Mouse (Mus musculus) lung, adult 10 weeks (tissue): ENCODE data around the gene Gm14391. TPM values are rescaled to one million over a fixed set of nuclear protein-coding genes. Genes with fewer than 3 reads are reported as not detected.

Experiments
- polyA plus RNA-seq: library from polyadenylated mRNA; stranded (reverse); fragments of 350-450 nt; fragmentation: Illumina TruSeq; extraction: RNeasy Lipid Tissue Mini Kit (QIAGEN cat#74804); gene quantifications from one replicate; pipeline ENCODE4 v1.2.3, GENCODE M21; 2014; ENCODE audit warnings: low read depth, low replicate concordance; ENCODE audit not compliant: insufficient read depth

Gene Gm14391
- 3.4 TPM for polyA plus RNA-seq

GRCm38 (mm10) chr2:175206732-175207131 is at the start of gene Gm14391:
Gene Gm14391 (minus strand): TSS chr2:175206917.

GRCm38 (mm10) chr2:175175401-175176180 is 31.1 kb downstream of the Gm14391 start, which contains the start of gene Gm14443:
Gene Gm14443 (minus strand): TSS chr2:175175871.

GRCm38 (mm10) chr2:175141993-175142295 is 64.8 kb downstream of the Gm14391 start, which contains the start of gene Gm14399:
Gene Gm14399 (minus strand): TSS chr2:175142012.

Other genes starting within 250 kb of the Gm14391 start
- not detected for gene Gm14444, start 196.7 kb downstream of the Gm14391 start, polyA plus RNA-seq
- not detected for gene Gm14393, start 139.1 kb downstream of the Gm14391 start, polyA plus RNA-seq
- gene Gm14399, start 64.9 kb downstream of the Gm14391 start, polyA plus RNA-seq: 2.5 TPM
- 0.27 TPM for gene Gm14443, start 31.0 kb downstream of the Gm14391 start, polyA plus RNA-seq
- 2.4 TPM for gene Gm14440, start 68.2 kb upstream of the Gm14391 start, polyA plus RNA-seq
- gene Gm4631, start 131.3 kb upstream of the Gm14391 start, polyA plus RNA-seq: 11.9 TPM
- gene Zfp968, start 165.5 kb upstream of the Gm14391 start, polyA plus RNA-seq: 2.8 TPM
- gene Gm4724, start 228.9 kb upstream of the Gm14391 start, polyA plus RNA-seq: 15.3 TPM